Mouse (Mus musculus) megakaryocyte progenitor cell, adult 5-6 weeks (primary cell): ENCODE results near the gene Plau. TPM values are rescaled to one million over a fixed set of nuclear protein-coding genes. Genes with fewer than 3 reads are reported as not detected.

ENCODE experiments used
- ATAC-seq: replicated peaks from 2 replicates; pipeline ENCODE4 v1.8.0; 2016; ENCODE audit warnings: mild to moderate bottlenecking, moderate TSS enrichment, inconsistent platforms; ENCODE audit not compliant: poor library complexity
- total RNA-seq, 2 experiments: library from RNA; stranded (forward) in 1 of 2; stranded (reverse) in 1 of 2; fragments of 157-497, 149-512 nt in 1 of 2; fragments of 200-1000 nt in 1 of 2; gene quantifications; 2 replicates each; pipeline versions ENCODE4 v1.2.3 to v1.2.4; 2015 to 2017

Gene Plau
- total RNA-seq (2015) = 3.4 TPM in 2 replicates
- total RNA-seq (2017) = 6.9 and 7.6 TPM in 2 replicates

DNA sequence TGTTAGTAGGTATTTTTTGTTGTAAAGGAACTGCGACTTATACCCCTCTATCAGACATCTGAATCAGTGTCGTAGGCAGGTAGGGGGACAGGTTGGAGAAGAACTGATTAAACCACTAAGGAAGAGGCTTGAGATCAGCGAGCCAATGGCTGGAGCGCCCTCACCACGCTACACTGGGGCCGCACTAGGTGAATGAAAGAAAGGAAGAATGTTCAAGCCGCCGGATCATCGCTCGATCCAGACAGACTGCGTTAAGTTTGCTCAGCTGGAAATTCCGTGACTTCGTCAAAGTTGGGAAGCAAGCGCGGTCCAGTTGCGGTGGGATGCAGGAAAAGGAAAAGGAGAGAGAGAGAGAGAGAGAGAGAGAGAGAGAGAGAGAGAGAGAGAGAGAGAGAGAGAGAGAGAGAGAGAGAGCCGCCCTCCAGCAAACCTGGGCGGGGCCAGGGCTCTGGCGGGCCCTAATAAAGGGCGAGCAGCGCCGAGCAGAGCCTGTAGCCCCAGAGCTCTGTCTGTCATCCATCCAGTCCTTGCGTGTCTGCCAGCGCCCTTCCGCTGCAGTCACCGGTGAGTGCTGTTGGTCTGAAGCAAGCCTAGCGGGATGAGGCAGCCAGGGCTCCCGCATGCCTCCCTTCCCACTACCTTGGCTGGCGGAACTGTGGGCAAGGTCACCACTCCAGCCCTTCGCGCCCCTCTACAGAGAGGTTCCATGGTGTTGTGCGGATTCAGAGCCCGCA, at the start of gene Plau:
TSS of gene Plau (plus strand) at position 490 of the 734 bp plus-strand sequence.
- ATAC-seq = peak; percentile 96

DNA sequence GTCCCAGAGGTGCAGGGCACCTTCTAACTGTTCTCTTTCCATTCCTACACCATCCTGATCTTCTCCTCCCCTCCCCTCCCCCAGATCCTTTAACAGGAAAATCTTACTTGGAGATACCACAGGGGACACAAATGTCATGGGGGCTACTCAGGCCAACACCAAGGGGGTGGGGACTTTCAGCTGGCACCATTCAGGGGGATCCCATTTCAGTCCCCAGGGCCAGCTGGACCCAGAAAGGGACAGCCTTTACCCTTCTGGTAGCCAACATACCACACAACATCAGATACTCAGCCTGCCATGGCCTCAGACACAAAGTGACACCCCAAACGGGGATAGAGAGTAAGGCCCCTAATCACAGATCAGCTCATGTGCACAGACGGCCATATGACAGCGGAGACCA, 48.3 kb upstream of the Plau start:
- ATAC-seq = no peak

DNA sequence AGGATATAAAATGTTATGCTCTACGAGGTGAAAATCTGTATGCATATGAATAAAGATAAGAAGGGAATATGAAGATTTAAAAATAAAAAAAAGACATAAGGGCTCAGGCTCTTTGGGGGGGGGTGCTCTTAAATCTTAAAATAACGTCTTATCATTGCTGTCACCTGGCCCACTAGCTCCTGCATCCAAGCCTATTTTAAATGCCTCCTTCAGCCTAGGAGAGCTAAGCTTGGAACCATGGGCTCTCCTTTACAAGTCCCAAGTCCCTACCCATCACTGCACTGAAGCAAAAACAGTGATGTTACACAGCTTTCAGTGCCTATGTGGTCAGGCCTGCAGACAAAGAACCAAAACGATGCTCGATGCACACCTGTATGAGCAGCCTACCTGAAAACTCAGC, 46.9 kb upstream of the Plau start:
- no peak for ATAC-seq

GRCm38 (mm10) chr14:20790445-20790844, 46.0 kb upstream of the Plau start:
- no peak for ATAC-seq

DNA sequence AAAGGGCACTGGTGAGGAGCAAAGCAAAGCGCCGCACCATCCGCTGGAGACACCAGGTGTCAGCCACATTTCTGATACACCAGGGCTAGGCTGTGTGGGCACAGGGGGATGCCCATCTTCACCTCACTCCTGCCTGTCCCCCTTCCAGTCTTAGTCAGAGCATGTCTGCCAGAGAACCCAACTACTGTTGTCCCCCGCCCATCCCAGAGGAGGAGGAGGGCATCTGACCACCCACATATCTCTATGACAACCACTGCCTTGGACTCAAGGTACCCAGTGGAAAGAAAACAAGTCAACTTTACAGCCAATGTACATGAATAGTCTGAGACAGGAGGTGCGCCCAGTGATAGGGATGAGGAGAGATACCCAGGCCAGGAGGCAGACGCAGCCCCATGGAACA, 45.5 kb upstream of the Plau start:
- ATAC-seq = no peak

- ATAC-seq = peak; percentile 29; the same call in 1 of the 2 replicates
Measured at GRCm38 (mm10) chr14:20791511-20792242, 44.8 kb upstream of the Plau start.

- no peak for ATAC-seq
Measured at GRCm38 (mm10) chr14:20792243-20792921, 44.1 kb upstream of the Plau start.

- no peak for ATAC-seq
Measured at GRCm38 (mm10) chr14:20792922-20793757, 43.3 kb upstream of the Plau start.

DNA sequence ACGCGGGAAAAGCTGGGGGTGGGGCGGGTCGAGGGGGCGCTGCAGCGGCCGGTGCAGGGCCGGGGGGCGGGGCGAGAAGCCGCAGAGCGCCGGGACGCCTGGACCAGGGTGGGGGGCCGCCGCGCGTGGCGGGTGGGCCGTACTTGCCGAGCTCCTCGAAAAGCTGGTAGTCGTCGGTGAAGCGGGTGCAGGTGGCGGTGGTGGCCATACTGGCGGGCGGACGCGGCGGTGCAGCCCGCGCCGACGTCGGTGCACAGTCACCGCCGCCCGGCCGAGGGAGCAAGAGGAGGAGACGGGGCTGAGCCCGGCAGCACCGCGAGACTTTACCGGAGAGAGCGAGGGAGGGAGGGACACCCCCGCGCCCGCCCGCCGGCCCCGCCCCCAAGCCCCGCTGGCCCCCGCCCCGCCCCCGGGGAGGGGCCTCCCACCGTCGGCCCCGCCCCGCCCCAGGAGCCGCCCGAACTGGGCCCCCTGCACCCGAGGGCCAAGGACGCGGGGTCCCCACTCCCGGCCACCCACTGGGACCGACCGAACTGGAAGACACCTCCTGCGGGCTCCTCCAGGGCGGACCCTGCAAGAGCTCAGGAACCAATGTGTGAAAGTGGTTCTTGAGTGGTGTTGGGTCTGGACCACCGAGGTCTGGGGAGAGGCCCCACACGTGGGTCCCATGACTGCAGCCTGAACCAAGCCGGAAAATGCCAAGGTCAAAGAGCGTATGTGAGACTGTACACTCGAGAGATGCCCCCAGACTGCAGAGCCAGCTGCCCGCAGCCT, 42.5 kb upstream of the Plau start, which contains the start of gene Camk2g:
TSS of gene Camk2g (minus strand) at position 331 of the 774 bp plus-strand sequence.
- ATAC-seq = peak; percentile 85

DNA sequence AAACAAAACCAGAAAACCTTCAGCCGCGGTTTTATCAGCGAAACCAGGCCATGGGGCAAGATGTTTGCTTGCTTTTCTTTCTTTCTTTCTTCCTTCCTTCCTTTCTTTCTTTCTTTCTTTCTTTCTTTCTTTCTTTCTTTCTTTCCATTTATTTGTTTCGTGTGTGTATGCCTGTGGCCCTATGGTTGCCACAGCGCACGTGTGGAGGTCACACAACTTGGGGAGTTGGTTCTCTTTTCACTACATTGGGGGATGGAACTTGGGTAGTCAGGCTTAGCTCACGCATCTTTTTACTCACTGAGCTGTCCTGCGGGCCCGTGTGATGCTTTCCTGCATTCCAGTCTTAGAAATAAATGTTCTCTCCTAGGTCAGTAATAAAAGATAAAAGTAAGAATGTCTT, 41.9 kb upstream of the Plau start:
- ATAC-seq = no peak

DNA sequence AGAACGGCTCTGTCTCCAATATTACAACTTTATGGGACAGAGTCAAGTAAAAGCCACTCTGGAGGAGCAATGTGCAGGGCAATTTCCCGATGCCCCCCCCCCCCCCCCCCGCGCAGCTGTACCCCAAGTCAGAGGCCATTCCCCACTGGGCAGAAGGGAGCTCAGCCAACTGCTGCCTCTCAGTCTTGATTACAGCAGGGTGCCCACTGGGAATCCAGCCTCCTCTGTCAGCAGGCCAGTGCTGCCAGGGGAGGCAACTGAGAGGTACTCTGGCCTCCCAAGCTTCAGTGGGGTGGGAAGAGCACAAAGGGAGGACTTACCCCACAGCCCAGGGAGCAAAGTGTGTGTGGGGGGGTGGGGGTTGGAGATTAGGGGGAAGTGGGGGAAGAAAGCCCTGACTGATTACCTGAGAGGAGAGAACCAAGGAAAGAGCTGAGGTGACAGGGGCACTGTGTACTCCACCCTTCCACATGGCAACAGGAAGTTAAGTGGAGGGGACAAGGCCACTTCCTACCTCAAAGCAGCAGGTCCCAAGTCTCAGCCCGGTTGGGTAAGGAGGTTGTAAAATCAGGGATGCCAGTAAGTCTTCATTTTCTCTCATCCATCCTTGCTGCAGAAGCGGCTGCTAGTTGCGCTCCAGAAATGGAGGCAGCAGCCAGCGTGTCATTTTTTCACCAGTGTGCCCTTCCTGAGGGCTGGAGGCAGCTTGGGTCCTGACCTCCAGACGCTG, 40.9 kb upstream of the Plau start:
- no peak for ATAC-seq

DNA sequence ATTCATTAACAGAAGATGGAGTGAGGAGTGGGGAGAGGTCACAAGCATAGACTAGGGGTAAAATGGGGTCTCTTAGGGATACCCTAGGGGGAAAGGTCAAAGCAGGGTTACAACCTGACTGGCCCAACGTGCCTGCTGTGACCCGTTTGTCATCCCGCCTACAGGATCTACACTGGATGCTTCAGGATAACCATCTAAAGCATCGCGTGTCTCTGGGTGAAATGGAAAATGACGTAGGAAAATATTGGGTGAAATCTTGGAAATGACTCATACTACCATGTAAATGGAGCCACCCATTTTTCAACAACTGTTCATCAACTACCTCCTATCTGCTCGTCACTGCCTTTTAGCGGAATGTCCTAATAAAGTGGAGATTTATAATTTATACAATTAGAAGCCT, 40.3 kb upstream of the Plau start:
- no peak for ATAC-seq

- ATAC-seq = no peak
Measured at GRCm38 (mm10) chr14:20796643-20797042, 39.8 kb upstream of the Plau start.

GRCm38 (mm10) chr14:20798300-20798699, 38.2 kb upstream of the Plau start:
- no peak for ATAC-seq

GRCm38 (mm10) chr14:20798761-20799160, 37.7 kb upstream of the Plau start:
- ATAC-seq = peak; percentile 78

- ATAC-seq = peak; percentile 28; the same call in 1 of the 2 replicates
Measured at GRCm38 (mm10) chr14:20802926-20803605, 33.4 kb upstream of the Plau start.

GRCm38 (mm10) chr14:20803606-20803938, 32.9 kb upstream of the Plau start:
- peak; percentile 90 for ATAC-seq

- no peak for ATAC-seq
Measured at GRCm38 (mm10) chr14:20804481-20804880, 32.0 kb upstream of the Plau start.
